Mouse (Mus musculus) heart, postnatal 0 days (tissue): Measurements from ENCODE around the gene Jazf1.

Source experiments
- CTCF ChIP-seq: IDR thresholded peaks from 2 replicates; pipeline ENCODE4 v1.5.1; 2016; ENCODE audit warnings: antibody characterized with exemption, control low read depth, low read depth
- EP300 ChIP-seq: IDR thresholded peaks from 2 replicates; pipeline ENCODE4 v1.6.1; 2016; ENCODE audit warnings: antibody characterized with exemption, low read depth

- no peak for TF ChIP-seq CTCF
- TF ChIP-seq EP300 = no peak
Measured at GRCm38 (mm10) chr6:52778523-52778922, 289.9 kb downstream of the Jazf1 start.
